Mouse (Mus musculus) urinary bladder, postnatal 36 days (tissue): ENCODE results near the gene Ahcyl1.
"Not testable (repeated sequence)": the region's sequence is repeated elsewhere in the genome, so short reads cannot be mapped to it uniquely, and the experiment has no call there.

ENCODE experiments used
- DNase-seq, 2 experiments: peaks; one replicate each; pipeline ENCODE4 v3.0.0; 2022; ENCODE audit warnings: low spot score in 2 of 2, mixed read lengths in 1 of 2

Ahcyl1 gene

GRCm38 (mm10) chr3:107655491-107655890 is 40.9 kb downstream of the Ahcyl1 start:
- no peak for DNase-seq

- no peak for DNase-seq
Measured at GRCm38 (mm10) chr3:107654861-107655260, 41.5 kb downstream of the Ahcyl1 start.

DNA sequence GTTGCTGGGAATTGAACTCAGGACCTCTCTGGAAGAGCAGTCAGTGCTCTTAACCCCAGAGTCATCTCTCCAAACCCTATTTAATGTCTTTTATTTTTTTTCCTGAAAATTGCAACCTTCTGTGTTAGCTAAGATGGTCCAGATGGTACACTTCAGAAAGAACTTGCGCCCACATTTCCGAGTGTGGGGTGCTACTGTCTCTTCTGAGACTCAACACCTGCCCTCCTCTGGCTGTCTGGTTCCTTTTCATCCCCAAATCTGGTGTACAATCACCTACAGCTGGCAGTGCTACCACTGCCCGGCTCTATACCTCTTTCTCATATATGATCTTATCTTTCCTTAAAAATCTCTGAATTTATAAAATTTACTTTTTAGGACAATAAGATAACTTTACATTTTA is 43.4 kb downstream of the Ahcyl1 start:
- no peak for DNase-seq

- DNase-seq, result not testable (repeated sequence)
Measured at GRCm38 (mm10) chr3:107650276-107650675, 46.1 kb downstream of the Ahcyl1 start.

- no peak for DNase-seq
Measured at GRCm38 (mm10) chr3:107646947-107647346, 49.4 kb downstream of the Ahcyl1 start.

DNA sequence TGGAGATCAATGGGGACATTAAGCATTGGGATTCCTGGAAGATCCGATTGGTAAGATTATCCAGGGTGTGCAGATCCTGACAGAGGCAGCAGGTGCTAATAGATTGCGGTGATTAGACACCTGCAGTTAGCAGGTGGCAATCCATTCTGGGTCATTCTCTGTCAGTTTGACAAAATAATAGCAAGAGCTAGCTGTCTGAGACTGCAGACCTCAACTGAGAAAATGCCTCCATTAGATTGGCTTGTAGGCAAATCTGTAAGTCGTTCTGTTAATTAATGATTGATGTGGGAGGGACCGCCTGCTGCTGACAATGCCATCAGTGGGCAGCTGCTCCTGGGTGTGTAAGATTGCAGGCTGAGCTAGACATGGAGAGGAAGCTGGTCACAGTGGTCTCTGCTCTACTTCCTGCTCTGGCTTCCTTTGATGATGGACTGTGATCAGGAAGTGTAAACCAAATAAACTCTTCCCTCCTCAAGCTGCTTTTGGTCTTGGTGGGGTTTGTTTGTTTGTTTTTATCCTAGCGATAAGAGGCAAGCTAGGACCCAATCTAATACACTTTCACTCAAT is 58.7 kb downstream of the Ahcyl1 start:
- no peak for DNase-seq

GRCm38 (mm10) chr3:107636236-107636635 is 60.1 kb downstream of the Ahcyl1 start:
- no peak for DNase-seq

- no peak for DNase-seq
Measured at GRCm38 (mm10) chr3:107635836-107636235, 60.5 kb downstream of the Ahcyl1 start.

- no peak for DNase-seq
Measured at GRCm38 (mm10) chr3:107633906-107634305, 62.5 kb downstream of the Ahcyl1 start.

- DNase-seq, result no peak
Measured at GRCm38 (mm10) chr3:107632786-107633185, 63.6 kb downstream of the Ahcyl1 start.

- peak; percentile 88 to 93 for DNase-seq
Measured at GRCm38 (mm10) chr3:107631523-107631958, 64.8 kb downstream of the Ahcyl1 start, which contains the start of gene Strip1. Strip1 (minus strand) TSS chr3:107631694.

- no peak for DNase-seq
Measured at GRCm38 (mm10) chr3:107630682-107631522, 65.5 kb downstream of the Ahcyl1 start, which contains the start of gene Gm10961. Gm10961 (plus strand) TSS chr3:107631322.

DNA sequence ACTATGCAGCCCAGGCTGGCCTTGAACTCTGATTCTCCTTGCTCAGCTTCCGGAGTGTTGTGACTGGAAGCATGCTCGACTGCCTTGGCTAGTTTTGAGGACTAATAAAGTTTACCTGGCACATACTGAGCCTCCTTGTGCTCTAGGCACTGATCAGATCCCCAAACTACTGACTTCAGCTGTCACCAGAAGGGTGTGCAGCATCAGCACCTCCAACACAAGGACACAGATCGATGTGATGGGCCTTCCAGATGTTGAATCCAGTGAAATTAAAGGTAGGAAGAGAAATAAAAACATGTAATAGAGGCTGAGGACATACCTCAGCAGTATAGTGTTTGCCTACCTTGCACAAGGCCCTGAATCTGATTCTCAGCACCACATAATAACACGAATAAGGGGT is 66.9 kb downstream of the Ahcyl1 start:
- no peak for DNase-seq

DNA sequence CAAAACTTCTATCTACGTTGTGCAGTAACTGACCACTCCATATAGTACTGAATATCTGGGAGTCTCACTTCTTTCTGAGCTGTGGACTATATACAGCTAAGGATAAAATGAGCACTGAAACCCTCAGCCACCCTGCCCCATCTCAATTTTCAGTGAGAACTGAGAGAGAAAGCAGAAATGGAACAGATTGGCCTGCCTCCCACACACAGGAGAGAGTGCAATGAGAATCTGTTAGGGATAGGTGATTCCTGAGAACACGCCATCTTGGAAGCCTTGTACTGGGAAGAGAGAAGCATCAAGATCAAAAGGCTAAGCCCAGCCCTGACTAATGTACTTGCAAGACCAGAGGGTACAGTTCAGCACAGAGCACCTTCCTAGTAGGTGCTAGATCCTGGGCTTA is 67.8 kb downstream of the Ahcyl1 start:
- DNase-seq, result no peak

- no peak for DNase-seq
Measured at GRCm38 (mm10) chr3:107627641-107628040, 68.7 kb downstream of the Ahcyl1 start.

DNA sequence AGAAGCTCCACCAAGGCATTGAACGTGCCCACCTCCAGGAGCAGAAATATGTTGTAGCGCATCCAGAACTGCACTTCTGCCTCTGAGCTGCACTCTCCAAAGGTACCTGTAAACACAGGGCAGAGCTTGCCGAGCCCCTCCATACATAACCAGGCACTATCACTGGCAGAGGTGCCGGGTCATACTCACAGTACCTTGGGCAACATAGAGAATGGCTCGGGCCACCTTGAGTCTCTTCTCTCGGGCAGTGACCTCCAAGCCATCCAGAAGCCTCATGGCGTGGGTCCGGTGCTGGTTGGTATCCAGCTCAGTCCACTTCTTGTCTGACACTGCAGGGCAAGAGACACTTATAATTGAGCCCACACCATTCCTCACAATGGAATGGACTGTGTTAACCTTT is 69.6 kb downstream of the Ahcyl1 start:
- DNase-seq, result no peak

- DNase-seq, result no peak
Measured at GRCm38 (mm10) chr3:107625536-107625935, 70.8 kb downstream of the Ahcyl1 start.

DNA sequence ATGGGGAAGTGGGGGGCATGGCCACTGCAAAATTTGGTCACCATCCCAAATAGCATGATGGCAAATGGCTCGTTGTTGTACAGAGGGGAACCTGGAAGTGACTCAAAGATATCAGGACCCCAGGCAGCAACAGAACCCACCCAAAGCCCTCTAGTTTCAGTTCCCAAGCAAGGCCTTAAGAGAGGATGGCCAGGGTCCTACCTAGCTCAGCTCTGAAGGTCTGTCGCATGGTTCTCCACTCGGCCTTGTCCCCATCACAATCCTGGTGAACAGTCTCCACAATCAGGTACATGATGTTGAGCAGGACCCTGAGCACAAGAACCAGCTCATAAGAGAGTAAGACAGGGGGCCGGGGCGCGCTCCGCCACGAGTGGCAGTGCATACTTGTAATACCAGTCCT is 71.9 kb downstream of the Ahcyl1 start:
- no peak for DNase-seq

DNA sequence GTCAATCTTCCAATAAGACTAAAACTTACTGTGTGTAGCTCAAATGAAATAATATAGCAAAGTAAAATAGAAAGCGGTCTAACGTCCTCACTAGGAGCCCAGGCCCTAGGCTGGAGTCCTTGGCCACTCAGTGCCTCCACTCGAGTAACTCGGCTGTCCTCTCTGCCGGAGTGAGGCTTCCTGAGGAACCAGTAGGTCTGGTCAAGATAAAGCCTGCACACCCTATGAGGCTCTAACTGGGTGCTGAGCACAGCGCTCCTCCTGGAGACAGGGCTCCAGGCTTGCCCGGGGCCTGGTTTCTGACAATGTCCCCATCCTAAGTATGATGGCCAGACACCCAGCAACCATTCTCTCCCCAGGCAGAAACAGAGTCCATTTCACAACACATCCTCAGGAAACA is 73.8 kb downstream of the Ahcyl1 start:
- DNase-seq, result peak in 1 of 2 experiments; percentile 0

DNA sequence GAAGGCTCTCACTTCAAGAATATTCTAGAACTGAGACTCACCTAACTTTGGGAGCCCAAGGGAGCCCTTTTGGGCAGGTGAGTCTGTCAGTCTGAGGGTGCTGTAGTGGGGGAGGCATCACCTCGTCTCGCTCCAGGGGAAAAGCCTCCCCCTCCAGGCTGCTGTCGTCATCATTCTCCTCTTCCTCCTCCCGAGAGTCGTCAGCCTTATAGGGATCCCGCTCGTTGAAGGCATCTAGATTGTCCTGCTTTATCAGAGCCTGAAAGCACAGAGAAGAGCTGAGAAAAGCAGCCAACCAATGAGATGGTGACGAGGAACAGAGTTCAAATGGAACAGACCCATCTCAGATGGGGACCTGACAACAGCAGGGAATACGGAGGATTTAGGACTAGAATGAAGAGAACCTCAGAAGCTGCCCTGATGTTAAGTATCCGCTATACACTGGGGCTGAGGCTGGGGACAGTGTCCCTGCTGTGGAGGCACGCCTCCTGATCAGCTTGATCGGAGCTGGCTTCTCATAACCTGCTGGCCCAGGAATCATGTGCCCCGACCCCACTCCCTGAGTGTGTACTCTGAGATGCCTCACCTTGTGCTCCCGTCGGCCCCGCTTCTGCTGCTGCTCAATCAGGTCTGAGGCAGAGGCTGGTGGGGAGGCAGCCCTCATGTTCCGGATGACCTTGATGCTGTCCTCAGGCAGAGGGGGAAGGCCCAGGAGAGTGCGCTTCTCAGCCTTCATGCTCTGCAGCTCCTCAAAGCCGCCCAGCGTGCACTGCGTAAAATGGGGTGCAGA is 74.9 kb downstream of the Ahcyl1 start:
- peak in 1 of 2 experiments; percentile 0 for DNase-seq

DNA sequence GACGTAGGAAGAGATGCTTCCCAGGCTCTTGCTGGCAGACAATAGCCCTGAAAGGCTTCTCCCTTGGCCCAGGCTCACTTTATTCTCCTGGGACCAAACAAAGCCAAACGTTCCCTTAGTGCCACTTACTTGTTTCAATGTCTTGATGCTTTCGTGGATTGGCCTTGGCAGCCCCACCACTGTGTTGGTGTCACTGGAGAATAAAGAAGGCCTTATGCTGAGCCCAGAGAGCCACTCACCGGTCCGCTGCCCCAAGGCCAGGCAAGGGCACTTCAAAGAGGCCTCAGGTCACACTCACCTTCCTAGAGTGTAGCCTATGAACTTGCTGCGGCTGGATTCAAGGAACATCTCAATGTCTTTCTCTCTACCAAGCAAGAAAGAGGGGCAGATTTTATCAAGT is 76.4 kb downstream of the Ahcyl1 start:
- DNase-seq, result peak in 1 of 2 experiments; percentile 0

DNA sequence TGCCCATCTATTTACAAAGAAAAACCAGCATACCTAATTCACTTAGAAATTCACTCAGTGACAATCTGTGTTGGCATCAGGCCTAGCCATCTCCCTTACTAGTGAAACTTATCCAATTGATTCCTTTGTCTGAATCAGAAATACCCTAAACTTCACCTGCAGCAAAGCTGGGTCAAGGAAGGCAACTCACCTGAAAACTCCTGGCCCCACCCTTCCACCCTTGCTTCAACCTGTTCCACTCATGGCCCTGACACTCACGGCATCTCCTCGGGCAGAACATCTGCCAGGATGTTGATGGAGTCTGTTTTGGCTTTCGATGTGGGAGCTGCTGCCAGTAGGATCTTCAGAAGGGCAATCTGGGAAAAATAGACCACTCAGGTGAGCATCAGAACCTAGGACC is 78.6 kb downstream of the Ahcyl1 start:
- no peak for DNase-seq
